13 mouse cellular contexts compared by ENCODE assay signal in genomic region chrX:32601425-32601824, GRCm38 (mm10). TPM values are rescaled to one million over a fixed set of nuclear protein-coding genes. Genes with fewer than 3 reads are reported as not detected.
DNase-seq lines count a peak whose midpoint lies in the region; ATAC-seq and TF ChIP-seq lines count a peak whose summit lies in the region.
"Not testable (repeated sequence)": the region's sequence is repeated elsewhere in the genome, so short reads cannot be mapped to it uniquely, and the experiment has no call there.
"Had no signal": no experiment of that assay in that cellular context is flagged by ENCODE, and none has a peak within 500 bp of the region (broad histone marks: within the 10 kb centered on the region; RNA-seq: fewer than 3 reads in every experiment).

No protein-coding gene starts in this region.

- H3K27me3 ChIP-seq in forebrain, embryonic 11.5 days (ENCODE audit: control insufficient read depth, insufficient read depth, low read length); lung, postnatal 0 days (replicated peaks; ENCODE audit: insufficient read depth, low read length): not testable (repeated sequence)

- not testable (repeated sequence) for H3K4me1 ChIP-seq in forebrain, embryonic 11.5 days (replicated peaks; ENCODE audit: control insufficient read depth, insufficient read depth, low read length); lung, postnatal 0 days (ENCODE audit: insufficient read depth, low read depth, low read length)

- not testable (repeated sequence) for TF ChIP-seq EP300 in lung, postnatal 0 days (IDR thresholded peaks at IDR 0.05)

- TF ChIP-seq CTCF in lung, postnatal 0 days (IDR thresholded peaks at IDR 0.05), result not testable (repeated sequence)

- H3K4me2 ChIP-seq in forebrain, embryonic 11.5 days (ENCODE audit: low read depth, low read length, severe bottlenecking); lung, postnatal 0 days (replicated peaks; ENCODE audit: low read depth, low read length): not testable (repeated sequence)

- 82% methylated on average over 3 of the region's 3 CpGs for WGBS in forebrain, embryonic 11.5 days
- WGBS in lung, postnatal 0 days, result 78% methylated on average over 3 of the region's 3 CpGs

- not testable (repeated sequence) for H3K9ac ChIP-seq in forebrain, embryonic 11.5 days (ENCODE audit: low read length); lung, postnatal 0 days (replicated peaks; ENCODE audit: low read depth)

- H3K27ac ChIP-seq in forebrain, embryonic 11.5 days (ENCODE audit: low read depth, low read length); lung, postnatal 0 days (ENCODE audit: low read length): not testable (repeated sequence)

- H3K9me3 ChIP-seq in forebrain, embryonic 11.5 days (ENCODE audit: control insufficient read depth, low read length); lung, postnatal 0 days (ENCODE audit: low read length): not testable (repeated sequence)

- not testable (repeated sequence) for H3K4me3 ChIP-seq in forebrain, embryonic 11.5 days (ENCODE audit: low read depth, low read length); lung, postnatal 0 days (ENCODE audit: low read depth, low read length)

- ATAC-seq in forebrain, embryonic 11.5 days (replicated peaks; ENCODE audit: low FRiP score); lung, postnatal 0 days: not testable (repeated sequence)

- peak; percentile 11 for DNase-seq in forebrain, embryonic 11.5 days (ENCODE audit: low spot score)
- DNase-seq in heart, adult 11 months, result peak; percentile 77
- peak; percentile 2 for DNase-seq in lung, postnatal 0 days (ENCODE audit: low spot score)
- peak; percentile 3 for DNase-seq in ovary, adult 18-20 months (ENCODE audit: low spot score)
- DNase-seq in ovary, postnatal 36 days (ENCODE audit: low spot score), result peak; percentile 4
- DNase-seq in urinary bladder, adult 2 months (ENCODE audit: low spot score), result peak; percentile 26

- not testable (repeated sequence) for H3K36me3 ChIP-seq in forebrain, embryonic 11.5 days (ENCODE audit: control insufficient read depth, insufficient read depth, low read length); lung, postnatal 0 days (ENCODE audit: insufficient read depth, low read length)

RNA-seq across cellular contexts. Expression of gene Btbd35f1, which starts 41.6 kb away (rescaled TPM):
- polyA plus RNA-seq in forebrain, embryonic 11.5 days (2014; fragmentation: Nextera tagmentation; extraction: Ambion mirVana), result not detected in 2 replicates
- not detected in 2 replicates for polyA plus RNA-seq in lung, postnatal 0 days (2015; fragmentation: Nextera tagmentation; extraction: Ambion mirVana)
- not detected in 2 replicates for polyA plus RNA-seq in urinary bladder, adult 2 months (2012; rRNA removed)
- polyA plus RNA-seq: activated CD4-positive, CD25-positive, alpha-beta regulatory T cell, adult 4 months; adrenal gland, adult 2 months; brain, embryonic 14.5 days; C2C12; CD4-positive, CD25-positive, alpha-beta regulatory T cell, adult 4 months; G1E; Patski had no signal

RNA-seq across cellular contexts. Expression of gene Gm5926, which starts 49.1 kb away (rescaled TPM):
- polyA plus RNA-seq in forebrain, embryonic 11.5 days (2014; fragmentation: Nextera tagmentation; extraction: Ambion mirVana), result not detected in 2 replicates
- polyA plus RNA-seq in lung, postnatal 0 days (2015; fragmentation: Nextera tagmentation; extraction: Ambion mirVana), result not detected in 2 replicates
- polyA plus RNA-seq in urinary bladder, adult 2 months (2012; rRNA removed), result not detected in 2 replicates
- polyA plus RNA-seq: activated CD4-positive, CD25-positive, alpha-beta regulatory T cell, adult 4 months; adrenal gland, adult 2 months; brain, embryonic 14.5 days; C2C12; CD4-positive, CD25-positive, alpha-beta regulatory T cell, adult 4 months; G1E; Patski had no signal

Comparison
In these comparisons a context has a peak if more than half of its experiments do, and no peak if none do; other contexts are left out.
1. DNase-seq: peak in every context shown above with its lines; median percentile 77 in heart, adult 11 months; 26 in urinary bladder, adult 2 months; 11 in forebrain, embryonic 11.5 days; 4 in ovary, postnatal 36 days; 3 in ovary, adult 18-20 months; 2 in lung, postnatal 0 days.